Mouse (Mus musculus) embryonic facial prominence, embryonic 10.5 days (tissue): ENCODE data around the gene Lrg1. TPM values are rescaled to one million over a fixed set of nuclear protein-coding genes. Genes with fewer than 3 reads are reported as not detected.
"Not testable (repeated sequence)": the region's sequence is repeated elsewhere in the genome, so short reads cannot be mapped to it uniquely, and the experiment has no call there.

Source experiments
- DNase-seq: peaks from one replicate; pipeline ENCODE4 v3.0.0-alpha.2; 2017; ENCODE audit warnings: low spot score
- H3K27ac ChIP-seq: fragments of 300-500 bp; sonication (generic); replicated peaks from 2 replicates; pipeline ENCODE4 v1.5.1; 2016; ENCODE audit warnings: mild to moderate bottlenecking
- H3K27me3 ChIP-seq: fragments of 300-500 bp; sonication (generic); replicated peaks from 2 replicates; pipeline ENCODE4 v1.6.1; 2016; ENCODE audit warnings: low read depth, mild to moderate bottlenecking; ENCODE audit not compliant: poor library complexity, severe bottlenecking
- H3K36me3 ChIP-seq: fragments of 300-500 bp; sonication (generic); replicated peaks from 2 replicates; pipeline ENCODE4 v1.6.1; 2016; ENCODE audit warnings: mild to moderate bottlenecking, moderate library complexity
- H3K4me1 ChIP-seq: fragments of 300-500 bp; sonication (generic); 2 replicates; pipeline ENCODE4 v1.6.1; 2016
- H3K4me3 ChIP-seq: fragments of 300-500 bp; sonication (generic); 2 replicates; pipeline ENCODE4 v1.5.1; 2016; ENCODE audit warnings: mild to moderate bottlenecking, moderate library complexity
- H3K9me3 ChIP-seq: fragments of 300-500 bp; sonication (generic); 2 replicates; pipeline ENCODE4 v1.6.1; 2016; ENCODE audit warnings: mild to moderate bottlenecking
- WGBS: fragments of 180-500 bp; shearing (Covaris S2); methylation state at CpG from one replicate; pipeline ENCODE4 v1.1.7; 2016; 5-methylcytosine and 5-hydroxymethylcytosine counted together
- polyA plus RNA-seq: library from polyadenylated mRNA; unstranded; fragments of >200 nt; fragmentation: Nextera tagmentation; extraction: Ambion mirVana; gene quantifications from 2 replicates; pipeline ENCODE4 v1.2.1, GENCODE M21; 2016

The Lrg1 gene
- polyA plus RNA-seq, 1 experiment from 2014 or later: 0.10 TPM

- no peak overlapping the region for H3K4me3 ChIP-seq
- H3K27ac ChIP-seq: no peak overlapping the region
- no peak for DNase-seq
- H3K9me3 ChIP-seq: no peaks in the 10 kb centered on the region
- H3K36me3 ChIP-seq: no peaks in the 10 kb centered on the region
- 81% methylated on average over 10 of the region's 10 CpGs for WGBS
- H3K4me1 ChIP-seq: peaks cover 21% of the 10 kb centered on the region
- peaks cover 57% of the 10 kb centered on the region for H3K27me3 ChIP-seq
These were observed 5.6 kb downstream of the Lrg1 start for GRCm38 (mm10) chr17:56116193-56116592.

- no peaks in the 10 kb centered on the region for H3K9me3 ChIP-seq
- H3K36me3 ChIP-seq: peaks cover under 1% of the 10 kb centered on the region; the same call in 1 of the 2 replicates
- H3K27me3 ChIP-seq: peaks cover 24% of the 10 kb centered on the region
- WGBS: 67% methylated on average over 3 of the region's 3 CpGs
- no peak overlapping the region for H3K27ac ChIP-seq
- DNase-seq: no peak
- H3K4me3 ChIP-seq: no peak overlapping the region
- peaks cover 6% of the 10 kb centered on the region for H3K4me1 ChIP-seq
These were observed 9.1 kb downstream of the Lrg1 start for GRCm38 (mm10) chr17:56112743-56113142.

- no peak overlapping the region for H3K27ac ChIP-seq
- no peak overlapping the region for H3K4me3 ChIP-seq
- no peaks in the 10 kb centered on the region for H3K4me1 ChIP-seq
- H3K27me3 ChIP-seq: peaks cover 16% of the 10 kb centered on the region
- no peaks in the 10 kb centered on the region for H3K9me3 ChIP-seq
- DNase-seq: peak; percentile 79
- WGBS: 45% methylated on average over 5 of the region's 5 CpGs
- H3K36me3 ChIP-seq: peaks cover 9% of the 10 kb centered on the region; the same call in 1 of the 2 replicates
These were observed 9.9 kb downstream of the Lrg1 start for GRCm38 (mm10) chr17:56111864-56112263.

GRCm38 (mm10) chr17:56111021-56111420 lies 10.8 kb downstream of the Lrg1 start:
- peaks cover 10% of the 10 kb centered on the region; the same call in 1 of the 2 replicates for H3K36me3 ChIP-seq
- no peaks in the 10 kb centered on the region for H3K9me3 ChIP-seq
- no peaks in the 10 kb centered on the region for H3K4me1 ChIP-seq
- no peak for DNase-seq
- 43% methylated on average over 1 of the region's 1 CpGs for WGBS
- H3K4me3 ChIP-seq: no peak overlapping the region
- H3K27me3 ChIP-seq: 0 out of 2 replicates have a peak, but pooled peaks cover 8% of the 10 kb centered on the region
- H3K27ac ChIP-seq: no peak overlapping the region

GRCm38 (mm10) chr17:56110571-56110970 lies 11.2 kb downstream of the Lrg1 start:
- peaks cover 10% of the 10 kb centered on the region; the same call in 1 of the 2 replicates for H3K36me3 ChIP-seq
- 0 out of 2 replicates have a peak, but pooled peaks cover 4% of the 10 kb centered on the region for H3K27me3 ChIP-seq
- H3K4me1 ChIP-seq: no peaks in the 10 kb centered on the region
- DNase-seq: no peak
- no peaks in the 10 kb centered on the region for H3K9me3 ChIP-seq
- H3K4me3 ChIP-seq: no peak overlapping the region
- no peak overlapping the region for H3K27ac ChIP-seq
- 77% methylated on average over 4 of the region's 4 CpGs for WGBS

GRCm38 (mm10) chr17:56109219-56110051 lies 12.4 kb downstream of the Lrg1 start, which contains the start of gene Plin4:
Plin4 (minus strand) TSS chr17:56109803.
- H3K27me3 ChIP-seq: no peaks in the 10 kb centered on the region
- 60% methylated on average over 10 of the region's 10 CpGs for WGBS
- peak within 1 kb of the TSS; percentile 18; the same call in 1 of the 2 replicates for H3K4me3 ChIP-seq
- peaks cover 10% of the 10 kb centered on the region; the same call in 1 of the 2 replicates for H3K36me3 ChIP-seq
- no peaks in the 10 kb centered on the region for H3K4me1 ChIP-seq
- no peaks in the 10 kb centered on the region for H3K9me3 ChIP-seq
- H3K27ac ChIP-seq: peak within 1 kb of the TSS; percentile 6; the same call in 1 of the 2 replicates
- no peak for DNase-seq

- no peak overlapping the region for H3K4me3 ChIP-seq
- no peaks in the 10 kb centered on the region for H3K27me3 ChIP-seq
- no peak for DNase-seq
- H3K9me3 ChIP-seq: no peaks in the 10 kb centered on the region
- no peak overlapping the region for H3K27ac ChIP-seq
- WGBS: 85% methylated on average over 6 of the region's 6 CpGs
- no peaks in the 10 kb centered on the region for H3K4me1 ChIP-seq
- H3K36me3 ChIP-seq: peaks cover 17% of the 10 kb centered on the region
These were observed 13.3 kb downstream of the Lrg1 start for GRCm38 (mm10) chr17:56108334-56109044.

GRCm38 (mm10) chr17:56107736-56108135 lies 14.1 kb downstream of the Lrg1 start:
- no peak for DNase-seq
- peaks cover 24% of the 10 kb centered on the region for H3K36me3 ChIP-seq
- H3K4me3 ChIP-seq: no peak overlapping the region
- H3K9me3 ChIP-seq: no peaks in the 10 kb centered on the region
- no peak overlapping the region for H3K27ac ChIP-seq
- H3K4me1 ChIP-seq: no peaks in the 10 kb centered on the region
- WGBS: 65% methylated on average over 2 of the region's 2 CpGs
- no peaks in the 10 kb centered on the region for H3K27me3 ChIP-seq

- no peak overlapping the region for H3K4me3 ChIP-seq
- DNase-seq: no peak
- H3K9me3 ChIP-seq: no peaks in the 10 kb centered on the region
- H3K27me3 ChIP-seq: no peaks in the 10 kb centered on the region
- no peak overlapping the region for H3K27ac ChIP-seq
- H3K36me3 ChIP-seq: peaks cover 32% of the 10 kb centered on the region
- no peaks in the 10 kb centered on the region for H3K4me1 ChIP-seq
- 78% methylated on average over 4 of the region's 4 CpGs for WGBS
These were observed 14.8 kb downstream of the Lrg1 start for GRCm38 (mm10) chr17:56106981-56107380.

- H3K4me1 ChIP-seq, H3K9me3 ChIP-seq, H3K27ac ChIP-seq, DNase-seq, H3K4me3 ChIP-seq, H3K27me3 ChIP-seq: not testable (repeated sequence)
- peaks cover 37% of the 10 kb centered on the region for H3K36me3 ChIP-seq
- WGBS: 91% methylated on average over 4 of the region's 4 CpGs
These were observed 15.4 kb downstream of the Lrg1 start for GRCm38 (mm10) chr17:56106436-56106835.

GRCm38 (mm10) chr17:56104821-56105220 lies 17.0 kb downstream of the Lrg1 start:
- peaks cover 54% of the 10 kb centered on the region for H3K36me3 ChIP-seq
- H3K9me3 ChIP-seq, DNase-seq, H3K27ac ChIP-seq, H3K27me3 ChIP-seq, H3K4me1 ChIP-seq, H3K4me3 ChIP-seq: not testable (repeated sequence)
- 96% methylated on average over 3 of the region's 5 CpGs for WGBS

- H3K36me3 ChIP-seq: peaks cover 65% of the 10 kb centered on the region
- no peak overlapping the region for H3K27ac ChIP-seq
- no peaks in the 10 kb centered on the region for H3K9me3 ChIP-seq
- 94% methylated on average over 8 of the region's 8 CpGs for WGBS
- no peaks in the 10 kb centered on the region for H3K4me1 ChIP-seq
- no peak for DNase-seq
- no peaks in the 10 kb centered on the region for H3K27me3 ChIP-seq
- no peak overlapping the region for H3K4me3 ChIP-seq
These were observed 18.1 kb downstream of the Lrg1 start for GRCm38 (mm10) chr17:56103465-56104285.
